Mouse (Mus musculus) frontal cortex, postnatal 14 days (tissue): ENCODE results near the gene Msgn1.

ENCODE experiments used
- DNase-seq, 2 experiments: peaks; one replicate each; pipeline ENCODE4 v3.0.0; 2022; ENCODE audit warnings: low spot score in 2 of 2

The Msgn1 gene

DNA sequence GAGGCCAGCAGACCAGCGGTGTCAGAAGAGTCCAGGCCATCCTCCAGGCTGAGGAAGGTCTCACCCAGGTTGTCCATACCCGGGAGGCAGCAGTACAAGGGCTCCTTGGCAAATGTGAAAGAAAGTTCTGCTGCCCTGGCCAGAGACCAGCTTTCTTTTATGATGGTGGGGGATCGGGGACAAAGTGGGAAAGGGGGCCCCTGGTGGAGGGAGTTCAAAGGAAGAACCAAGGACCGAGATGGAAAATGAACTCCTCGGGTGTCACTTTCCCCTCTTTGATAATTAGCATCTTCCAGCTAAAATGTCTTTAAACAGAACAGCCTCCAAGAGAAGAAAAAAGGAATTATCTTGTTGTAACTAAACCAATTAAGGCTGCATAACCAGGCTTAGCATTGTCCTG lies at the start of gene Msgn1:
TSS of gene Msgn1 (minus strand) at position 101 of the 400 bp plus-strand sequence.
- DNase-seq, result no peak

GRCm38 (mm10) chr12:11250322-11250721 lies 41.5 kb upstream of the Msgn1 start:
- DNase-seq, result no peak

- no peak for DNase-seq
Measured at GRCm38 (mm10) chr12:11247460-11247859, 38.7 kb upstream of the Msgn1 start.

- DNase-seq, result no peak
Measured at GRCm38 (mm10) chr12:11235996-11236395, 27.2 kb upstream of the Msgn1 start.

GRCm38 (mm10) chr12:11230267-11230666 lies 21.5 kb upstream of the Msgn1 start:
- no peak for DNase-seq

GRCm38 (mm10) chr12:11226529-11227268 lies 17.9 kb upstream of the Msgn1 start:
- DNase-seq, result no peak

DNA sequence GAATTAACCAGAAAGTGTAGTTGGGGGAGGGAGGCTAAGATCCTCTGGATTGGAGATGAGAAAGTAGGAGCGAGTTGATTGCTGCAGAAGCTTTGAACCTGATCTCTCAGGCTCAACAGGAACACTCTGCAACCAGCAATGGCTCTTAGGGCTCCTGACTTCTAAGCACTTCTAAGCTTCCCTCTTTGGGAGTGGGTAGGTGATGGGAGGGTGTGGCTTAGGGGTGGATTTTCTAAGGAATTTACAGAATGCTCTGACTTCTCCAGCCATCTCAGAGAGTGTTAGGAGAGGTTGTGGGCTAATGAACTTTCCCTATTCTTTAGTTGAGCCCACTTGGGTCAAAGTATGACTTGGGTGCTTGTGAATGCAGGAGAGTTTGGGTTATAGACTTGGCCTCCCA lies 17.4 kb upstream of the Msgn1 start:
- DNase-seq, result no peak

- no peak for DNase-seq
Measured at GRCm38 (mm10) chr12:11224722-11225121, 15.9 kb upstream of the Msgn1 start.

GRCm38 (mm10) chr12:11223090-11223489 lies 14.3 kb upstream of the Msgn1 start:
- DNase-seq, result no peak

DNA sequence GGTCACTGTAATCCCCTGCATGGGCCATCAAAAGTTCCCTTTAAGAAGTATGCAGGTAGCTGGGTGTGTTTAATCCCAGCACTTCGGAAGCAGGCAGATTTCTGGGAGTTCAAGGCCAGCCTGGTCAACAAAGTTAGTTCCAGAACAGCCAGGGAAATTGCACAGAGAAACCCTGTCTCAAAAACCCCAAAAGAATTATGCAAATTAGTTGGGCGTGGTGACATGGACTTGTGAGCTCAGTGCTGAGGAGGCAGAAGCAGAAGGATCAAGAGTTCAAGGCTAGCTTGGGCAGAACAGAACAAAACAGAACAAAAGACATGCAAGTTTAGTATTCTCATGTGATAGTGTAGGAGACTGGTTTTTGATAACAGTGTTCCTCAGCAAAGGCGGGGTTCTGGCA lies 13.8 kb upstream of the Msgn1 start:
- no peak for DNase-seq

GRCm38 (mm10) chr12:11221524-11222330 lies 13.0 kb upstream of the Msgn1 start:
- DNase-seq, result no peak

- no peak for DNase-seq
Measured at GRCm38 (mm10) chr12:11217726-11218250, 9.0 kb upstream of the Msgn1 start.

DNA sequence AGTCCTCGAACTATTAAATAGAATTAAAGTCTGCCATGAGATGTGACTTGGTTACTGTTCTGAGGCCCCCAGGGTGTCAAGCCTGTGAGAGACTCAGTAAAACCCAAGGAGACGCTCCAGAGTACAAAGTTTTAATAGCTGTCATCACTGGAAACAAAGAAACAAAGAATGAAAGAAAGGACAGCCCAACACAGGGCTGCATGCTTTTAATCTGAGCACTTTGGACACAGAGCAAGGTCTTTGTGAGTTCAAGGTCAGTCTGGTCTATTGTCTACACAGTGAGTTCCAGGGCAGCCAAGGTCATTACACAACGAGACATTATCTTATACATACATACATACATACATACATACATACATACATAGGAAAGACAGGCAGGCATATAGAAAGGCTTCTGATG lies 7.7 kb upstream of the Msgn1 start:
- no peak for DNase-seq

GRCm38 (mm10) chr12:11215555-11215954 lies 6.8 kb upstream of the Msgn1 start:
- DNase-seq, result no peak

DNA sequence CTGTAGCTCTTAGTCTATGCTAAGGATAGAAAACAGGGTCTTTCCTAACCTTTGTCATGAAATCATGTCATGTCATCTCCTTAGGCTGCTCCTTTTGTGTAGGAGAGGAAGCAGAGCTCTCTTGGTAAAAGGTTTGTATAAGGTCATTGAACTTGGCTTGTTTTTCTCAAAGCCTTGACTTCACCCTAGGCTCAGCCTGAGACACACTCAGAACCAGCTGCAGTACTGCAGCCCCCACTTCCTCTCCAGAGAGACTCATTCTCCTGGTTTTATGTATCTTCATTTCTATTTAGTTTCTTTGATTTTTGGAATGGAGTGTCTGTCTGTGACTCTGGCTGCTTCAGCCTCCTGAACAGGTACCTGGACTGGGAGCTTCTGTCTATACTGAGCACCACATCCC lies 6.0 kb upstream of the Msgn1 start:
- DNase-seq, result no peak

GRCm38 (mm10) chr12:11212881-11213280 lies 4.1 kb upstream of the Msgn1 start:
- DNase-seq, result no peak

GRCm38 (mm10) chr12:11210361-11210760 lies 1.6 kb upstream of the Msgn1 start:
- DNase-seq, result no peak

GRCm38 (mm10) chr12:11209636-11210035 lies 864 bp upstream of the Msgn1 start:
- no peak for DNase-seq

GRCm38 (mm10) chr12:11206321-11206720 lies 2.5 kb downstream of the Msgn1 start:
- DNase-seq, result no peak

DNA sequence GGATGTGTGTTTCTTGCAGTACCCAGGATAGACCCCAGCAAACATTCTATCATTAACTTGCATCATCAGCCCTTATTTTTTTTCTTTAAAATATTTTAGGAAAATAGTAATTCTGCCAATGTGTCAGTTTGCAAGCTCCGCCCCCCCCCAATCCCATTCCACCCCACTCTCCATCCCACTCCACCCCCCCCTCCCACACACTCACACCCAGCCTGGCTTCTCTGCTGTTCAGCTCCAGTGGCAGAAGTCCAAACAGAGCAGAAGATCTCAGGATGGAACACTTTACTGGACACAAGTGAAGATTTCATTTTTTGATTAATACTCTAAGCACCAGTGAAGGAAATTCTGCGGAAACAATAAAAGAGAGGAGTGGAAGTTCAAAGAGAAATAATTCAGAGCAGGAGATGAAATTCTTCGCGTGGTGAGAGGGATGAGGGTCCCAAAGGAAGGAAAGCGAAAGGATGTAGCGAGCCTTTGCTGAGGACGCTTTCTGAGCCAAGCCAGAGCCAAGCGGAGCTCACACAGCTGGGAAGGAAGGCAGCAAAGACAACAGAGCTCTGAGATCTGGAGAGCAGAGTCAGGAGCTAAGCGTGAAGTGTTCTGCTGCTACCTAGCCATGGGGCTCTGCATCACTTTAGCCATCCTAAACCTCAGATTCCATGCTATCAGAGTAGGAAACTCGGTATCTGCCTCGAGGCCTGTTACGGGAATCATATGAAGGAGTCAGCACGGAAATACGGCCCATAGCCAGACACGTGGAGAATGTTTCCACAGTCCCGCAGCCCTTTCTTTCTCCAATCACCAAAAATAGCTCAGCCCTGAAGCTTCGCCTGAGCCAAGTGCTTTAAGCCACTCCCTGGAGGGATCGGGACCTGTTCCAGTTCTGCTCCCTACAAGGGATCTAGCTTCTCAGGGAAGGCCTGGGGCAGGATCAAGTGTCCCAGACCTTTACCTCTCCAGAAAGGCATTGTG lies 4.8 kb downstream of the Msgn1 start:
- no peak for DNase-seq

DNA sequence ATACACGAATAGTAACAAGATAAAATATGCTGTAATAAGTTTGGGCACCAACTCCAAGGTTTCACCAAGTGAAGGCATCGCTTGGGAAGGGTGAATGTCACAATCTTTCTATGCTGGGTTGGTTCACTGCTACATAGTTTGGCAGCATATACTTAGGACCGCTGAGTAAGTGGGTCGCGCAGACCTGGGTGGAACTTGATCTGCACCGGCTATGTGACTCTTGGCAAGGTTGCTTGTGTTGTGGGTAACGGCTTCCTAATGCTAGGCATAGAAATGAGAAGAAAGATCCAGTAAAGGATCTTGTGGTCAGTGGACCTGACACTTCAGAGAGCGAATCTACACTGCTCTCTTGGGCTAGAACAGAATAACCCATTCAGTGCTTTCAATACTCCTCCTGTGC lies 6.3 kb downstream of the Msgn1 start:
- DNase-seq, result no peak

- DNase-seq, result no peak
Measured at GRCm38 (mm10) chr12:11200711-11201110, 8.1 kb downstream of the Msgn1 start.
